Mouse (Mus musculus) hindbrain, embryonic 13.5 days (tissue): Measurements from ENCODE around the gene Art3. TPM values are rescaled to one million over a fixed set of nuclear protein-coding genes. Genes with fewer than 3 reads are reported as not detected.

Experiments used
- ATAC-seq: fragments of 200-750 bp; cut with Nextera tagmentation; 2 replicates; pipeline ENCODE4 v1.8.0; 2017; ENCODE audit warnings: moderate TSS enrichment; ENCODE audit not compliant: low FRiP score
- H3K27ac ChIP-seq: fragments of 300-500 bp; sonication (generic); 2 replicates; pipeline ENCODE4 v1.5.1; 2015; ENCODE audit warnings: inconsistent platforms, mild to moderate bottlenecking, moderate library complexity
- H3K27me3 ChIP-seq: fragments of 300-500 bp; sonication (generic); 2 replicates; pipeline ENCODE4 v1.6.1; 2015; ENCODE audit warnings: mild to moderate bottlenecking, inconsistent platforms
- H3K36me3 ChIP-seq: fragments of 300-500 bp; sonication (generic); 2 replicates; pipeline ENCODE4 v1.6.1; 2015; ENCODE audit warnings: mild to moderate bottlenecking, inconsistent platforms
- H3K4me1 ChIP-seq: fragments of 300-500 bp; sonication (generic); replicated peaks from 2 replicates; pipeline ENCODE4 v1.6.1; 2015; ENCODE audit warnings: inconsistent platforms
- H3K4me2 ChIP-seq: fragments of 300-500 bp; sonication (generic); 2 replicates; pipeline ENCODE4 v1.6.1; 2015; ENCODE audit warnings: inconsistent platforms, mild to moderate bottlenecking, moderate library complexity
- H3K4me3 ChIP-seq: fragments of 300-500 bp; sonication (generic); 2 replicates; pipeline ENCODE4 v1.5.1; 2015; ENCODE audit warnings: mild to moderate bottlenecking, inconsistent platforms
- H3K9ac ChIP-seq: fragments of 300-500 bp; sonication (generic); 2 replicates; pipeline ENCODE4 v1.6.1; 2015; ENCODE audit warnings: mild to moderate bottlenecking, inconsistent platforms
- H3K9me3 ChIP-seq: fragments of 300-500 bp; sonication (generic); 2 replicates; pipeline ENCODE4 v1.6.1; 2016; ENCODE audit warnings: inconsistent platforms
- WGBS: fragments of 180-500 bp; shearing (Covaris S2); methylation state at CpG from one replicate; pipeline ENCODE4 v1.1.7; 2015; 5-methylcytosine and 5-hydroxymethylcytosine counted together
- polyA plus RNA-seq: library from polyadenylated mRNA; unstranded; fragments of >200 nt; fragmentation: Nextera tagmentation; extraction: Ambion mirVana; gene quantifications from 2 replicates; pipeline ENCODE4 v1.2.1, GENCODE M21; 2015

Gene Art3
- polyA plus RNA-seq, result 7.6 and 9.5 TPM in 2 replicates

DNA sequence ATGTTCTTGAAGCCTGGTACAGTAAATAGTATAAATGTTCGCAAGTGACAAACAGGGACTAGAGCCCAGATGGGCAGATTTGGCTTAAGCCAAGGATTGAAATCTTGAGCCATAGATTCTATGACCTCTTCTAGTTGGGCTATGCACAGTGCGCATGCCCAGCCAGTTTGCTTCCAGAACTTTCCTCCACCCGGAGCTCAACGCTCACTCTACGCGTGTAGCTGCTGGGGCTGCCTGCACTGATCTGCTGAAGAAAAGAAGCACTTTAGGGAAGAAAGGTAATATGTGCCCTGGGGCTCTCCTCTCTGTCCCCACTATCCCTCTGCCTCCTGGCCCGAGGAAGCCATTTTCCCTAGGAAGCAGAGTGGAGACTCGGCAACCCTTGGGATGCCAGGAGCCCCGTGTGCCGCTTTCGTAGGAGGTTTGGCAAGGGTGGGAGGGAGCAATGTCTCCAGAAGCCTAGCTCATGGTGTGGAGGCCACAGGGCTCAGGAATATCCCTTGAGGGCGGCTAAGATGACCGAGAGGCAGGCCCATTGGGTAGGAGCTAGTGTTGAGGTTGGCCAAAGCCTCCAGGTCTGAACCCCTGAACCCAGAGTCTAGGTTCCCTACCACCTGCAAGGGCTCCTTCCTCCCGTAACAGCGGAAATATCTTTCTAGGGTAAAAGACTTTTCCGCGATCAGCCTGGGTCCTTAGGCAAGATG is at the start of gene Art3:
Gene Art3 (plus strand): TSS at position 193 of the 704 bp plus-strand sequence.
- no peak within 1 kb of the TSS for H3K4me2 ChIP-seq
- H3K4me1 ChIP-seq, result no peaks in the 10 kb centered on the region
- no peaks in the 10 kb centered on the region for H3K27me3 ChIP-seq
- H3K4me3 ChIP-seq, result no peak within 1 kb of the TSS
- no peak for ATAC-seq
- 95% methylated on average over 17 of the region's 17 CpGs for WGBS
- no peak within 1 kb of the TSS for H3K9ac ChIP-seq
- no peaks in the 10 kb centered on the region for H3K9me3 ChIP-seq
- no peak within 1 kb of the TSS for H3K27ac ChIP-seq
- H3K36me3 ChIP-seq, result no peaks in the 10 kb centered on the region

DNA sequence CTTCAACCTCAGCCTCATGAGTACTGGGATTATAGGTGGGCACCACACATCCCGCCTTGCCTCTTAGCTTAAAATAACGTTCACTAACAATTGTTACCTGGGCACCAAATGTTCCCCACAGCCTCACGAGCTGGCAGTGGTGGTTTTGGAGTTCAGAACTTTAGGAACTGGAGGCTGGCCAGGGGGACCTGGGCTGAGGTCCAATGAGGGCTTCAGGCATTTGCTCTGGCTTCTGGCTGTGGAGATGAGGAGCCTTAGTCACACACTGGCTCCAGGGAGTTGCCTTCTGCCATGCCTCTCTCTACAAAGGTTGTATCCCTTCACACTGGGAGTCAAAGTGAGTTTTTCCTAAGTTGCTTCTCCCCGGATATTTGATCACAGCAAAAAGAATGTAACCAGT is 49.1 kb upstream of the Art3 start:
- H3K4me2 ChIP-seq, result no peak overlapping the region
- H3K27me3 ChIP-seq, result no peaks in the 10 kb centered on the region
- H3K9me3 ChIP-seq, result no peaks in the 10 kb centered on the region
- no peak overlapping the region for H3K4me3 ChIP-seq
- WGBS, result 83% methylated on average over 4 of the region's 4 CpGs
- no peak overlapping the region for H3K9ac ChIP-seq
- peaks cover 12% of the 10 kb centered on the region for H3K4me1 ChIP-seq
- no peak for ATAC-seq
- peaks cover 33% of the 10 kb centered on the region for H3K36me3 ChIP-seq
- no peak overlapping the region for H3K27ac ChIP-seq

GRCm38 (mm10) chr5:92283107-92283506 is 48.5 kb upstream of the Art3 start:
- H3K27ac ChIP-seq, result no peak overlapping the region
- no peaks in the 10 kb centered on the region for H3K9me3 ChIP-seq
- no peak overlapping the region for H3K4me2 ChIP-seq
- H3K4me3 ChIP-seq, result no peak overlapping the region
- H3K36me3 ChIP-seq, result peaks cover 39% of the 10 kb centered on the region
- no peak overlapping the region for H3K9ac ChIP-seq
- no peaks in the 10 kb centered on the region for H3K27me3 ChIP-seq
- ATAC-seq, result no peak
- H3K4me1 ChIP-seq, result peaks cover 9% of the 10 kb centered on the region
- WGBS, result 85% methylated on average over 3 of the region's 3 CpGs

GRCm38 (mm10) chr5:92287840-92288239 is 43.8 kb upstream of the Art3 start:
- WGBS, result 91% methylated on average over 6 of the region's 6 CpGs
- H3K36me3 ChIP-seq, result peaks cover 84% of the 10 kb centered on the region

GRCm38 (mm10) chr5:92291652-92292414 is 39.8 kb upstream of the Art3 start:
- 93% methylated on average over 6 of the region's 6 CpGs for WGBS
- ATAC-seq, result no peak

More at GRCm38 (mm10) chr5:92287840-92288239, 43.8 kb upstream of the Art3 start:
- no peak overlapping the region for H3K4me3 ChIP-seq
- H3K4me1 ChIP-seq, result no peaks in the 10 kb centered on the region
- no peak overlapping the region for H3K27ac ChIP-seq
- H3K27me3 ChIP-seq, result no peaks in the 10 kb centered on the region
- no peak overlapping the region for H3K9ac ChIP-seq
- H3K4me2 ChIP-seq, result no peak overlapping the region
- no peak for ATAC-seq
- no peaks in the 10 kb centered on the region for H3K9me3 ChIP-seq

GRCm38 (mm10) chr5:92294525-92294924 is 37.1 kb upstream of the Art3 start:
- Histone ChIP-seq H3K27ac (no peak overlapping the region), H3K27me3 (no peaks in the 10 kb centered on the region), H3K36me3 (peaks cover 96% of the 10 kb centered on the region), H3K4me3 (no peak overlapping the region), H3K9ac (no peak overlapping the region), H3K9me3 (no peaks in the 10 kb centered on the region), H3K4me1 (no peaks in the 10 kb centered on the region), H3K4me2 (no peak overlapping the region)
- no peak for ATAC-seq
- WGBS, result 89% methylated on average over 2 of the region's 2 CpGs

More at GRCm38 (mm10) chr5:92291652-92292414, 39.8 kb upstream of the Art3 start:
- Histone ChIP-seq H3K4me3 (no peak overlapping the region), H3K27me3 (no peaks in the 10 kb centered on the region), H3K9me3 (no peaks in the 10 kb centered on the region), H3K4me1 (no peaks in the 10 kb centered on the region), H3K27ac (no peak overlapping the region), H3K36me3 (peaks cover 99% of the 10 kb centered on the region), H3K9ac (no peak overlapping the region), H3K4me2 (no peak overlapping the region)

GRCm38 (mm10) chr5:92302149-92302840 is 29.3 kb upstream of the Art3 start:
- Histone ChIP-seq H3K4me2 (no peak overlapping the region), H3K36me3 (peaks cover 79% of the 10 kb centered on the region), H3K27ac (no peak overlapping the region), H3K4me1 (no peaks in the 10 kb centered on the region), H3K9me3 (no peaks in the 10 kb centered on the region), H3K4me3 (no peak overlapping the region), H3K27me3 (no peaks in the 10 kb centered on the region), H3K9ac (no peak overlapping the region)
- no peak for ATAC-seq
- WGBS, result 95% methylated on average over 13 of the region's 13 CpGs

GRCm38 (mm10) chr5:92304291-92304690 is 27.3 kb upstream of the Art3 start:
- no peak overlapping the region for H3K9ac ChIP-seq
- WGBS, result 92% methylated on average over 3 of the region's 3 CpGs
- no peaks in the 10 kb centered on the region for H3K27me3 ChIP-seq
- H3K36me3 ChIP-seq, result peaks cover 62% of the 10 kb centered on the region
- H3K4me3 ChIP-seq, result no peak overlapping the region
- peaks cover 11% of the 10 kb centered on the region for H3K4me1 ChIP-seq
- no peak overlapping the region for H3K4me2 ChIP-seq
- H3K27ac ChIP-seq, result no peak overlapping the region
- no peaks in the 10 kb centered on the region for H3K9me3 ChIP-seq
- no peak for ATAC-seq

GRCm38 (mm10) chr5:92309681-92310511 is 21.7 kb upstream of the Art3 start, which contains the start of gene Sdad1:
Gene Sdad1 (minus strand): TSS chr5:92310479.
- ATAC-seq, result peak; percentile 96
- Histone ChIP-seq H3K27ac (peak within 1 kb of the TSS; percentile 71), H3K4me1 (peaks cover 16% of the 10 kb centered on the region), H3K27me3 (no peaks in the 10 kb centered on the region), H3K4me2 (peak within 1 kb of the TSS; percentile 83), H3K36me3 (peaks cover 9% of the 10 kb centered on the region), H3K4me3 (peak within 1 kb of the TSS; percentile 88), H3K9ac (peak within 1 kb of the TSS; percentile 85), H3K9me3 (no peaks in the 10 kb centered on the region)
- WGBS, result 2% methylated on average over 41 of the region's 41 CpGs

DNA sequence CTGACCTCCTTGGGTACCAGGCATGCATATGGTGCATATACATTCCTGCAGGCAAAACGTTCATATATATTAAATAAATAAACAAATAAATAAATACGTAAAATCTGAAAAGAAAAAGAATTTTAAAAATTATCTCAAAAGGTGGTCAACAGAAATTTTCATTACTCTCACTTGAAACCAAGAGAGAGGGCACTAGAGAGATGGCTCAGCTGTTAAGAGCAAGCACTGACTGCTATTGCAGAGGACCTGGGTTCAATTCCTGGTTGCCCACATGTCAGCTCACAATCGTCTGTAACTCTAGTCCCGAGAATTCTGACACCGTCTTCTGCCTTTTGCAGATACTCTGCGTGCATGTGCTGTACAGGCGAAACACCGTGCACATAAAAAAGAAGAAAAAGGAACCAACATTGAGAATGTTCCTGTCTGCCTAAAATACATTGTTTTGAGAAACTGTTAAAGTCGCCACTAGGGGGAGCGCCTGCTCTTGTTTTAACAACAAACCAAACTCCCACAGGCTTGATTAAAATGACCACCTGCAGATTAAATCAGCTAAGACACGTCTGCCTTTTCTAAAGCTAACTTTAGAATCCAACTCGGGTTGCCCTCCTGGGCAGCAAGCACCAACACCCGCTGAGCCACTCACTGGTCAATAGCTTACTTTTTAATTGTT is 19.4 kb upstream of the Art3 start:
- no peaks in the 10 kb centered on the region for H3K36me3 ChIP-seq
- H3K4me3 ChIP-seq, result no peak overlapping the region
- no peak for ATAC-seq
- no peaks in the 10 kb centered on the region for H3K9me3 ChIP-seq
- H3K9ac ChIP-seq, result no peak overlapping the region
- no peak overlapping the region for H3K4me2 ChIP-seq
- no peaks in the 10 kb centered on the region for H3K27me3 ChIP-seq
- H3K4me1 ChIP-seq, result peaks cover 16% of the 10 kb centered on the region
- WGBS, result 16% methylated on average over 13 of the region's 13 CpGs
- no peak overlapping the region for H3K27ac ChIP-seq

DNA sequence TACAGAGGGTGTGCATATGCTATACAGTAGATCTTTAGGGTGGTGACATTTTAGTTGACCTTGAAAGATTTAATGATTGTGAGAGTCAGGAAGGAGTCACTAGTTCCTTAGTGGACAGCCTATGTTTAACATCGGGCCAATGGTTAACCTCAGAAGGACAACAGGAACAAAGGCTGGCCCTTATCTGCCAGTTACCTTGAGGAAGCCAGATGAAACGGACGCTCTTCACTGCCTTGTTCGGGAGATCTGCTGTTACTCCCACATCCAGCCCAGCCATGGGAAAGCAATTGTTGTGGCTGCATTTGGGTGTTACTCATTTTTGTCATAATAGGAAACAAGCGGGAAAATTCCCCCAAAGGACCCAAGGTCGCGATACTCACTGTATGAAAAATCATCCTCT is 17.9 kb upstream of the Art3 start:
- H3K9me3 ChIP-seq, result no peaks in the 10 kb centered on the region
- no peaks in the 10 kb centered on the region for H3K36me3 ChIP-seq
- no peak overlapping the region for H3K27ac ChIP-seq
- H3K27me3 ChIP-seq, result no peaks in the 10 kb centered on the region
- 78% methylated on average over 7 of the region's 7 CpGs for WGBS
- H3K4me2 ChIP-seq, result no peak overlapping the region
- H3K4me3 ChIP-seq, result no peak overlapping the region
- peaks cover 10% of the 10 kb centered on the region for H3K4me1 ChIP-seq
- no peak overlapping the region for H3K9ac ChIP-seq
- no peak for ATAC-seq
